Mouse (Mus musculus): Measurements from ENCODE around the gene Myh9.

The Myh9 gene

GRCm38 (mm10) chr15:77825382-77825781 is 16.6 kb downstream of the Myh9 start:
- no peak for DNase-seq

GRCm38 (mm10) chr15:77824321-77824720 is 17.7 kb downstream of the Myh9 start:
- no peak for DNase-seq

GRCm38 (mm10) chr15:77823634-77824033 is 18.3 kb downstream of the Myh9 start:
- no peak for DNase-seq

- DNase-seq = no peak
Observed at GRCm38 (mm10) chr15:77823196-77823595, 18.8 kb downstream of the Myh9 start.

GRCm38 (mm10) chr15:77822671-77823070 is 19.3 kb downstream of the Myh9 start:
- DNase-seq = no peak

GRCm38 (mm10) chr15:77822057-77822466 is 19.9 kb downstream of the Myh9 start:
- no peak for DNase-seq

GRCm38 (mm10) chr15:77821424-77821823 is 20.6 kb downstream of the Myh9 start:
- no peak for DNase-seq

- no peak for DNase-seq
Observed at GRCm38 (mm10) chr15:77820480-77821163, 21.4 kb downstream of the Myh9 start.

- DNase-seq = peak; percentile 72
Observed at GRCm38 (mm10) chr15:77819894-77820387, 22.0 kb downstream of the Myh9 start.

- DNase-seq = no peak
Observed at GRCm38 (mm10) chr15:77818556-77819158, 23.3 kb downstream of the Myh9 start.

GRCm38 (mm10) chr15:77817417-77817816 is 24.6 kb downstream of the Myh9 start:
- DNase-seq = no peak

- no peak for DNase-seq
Observed at GRCm38 (mm10) chr15:77816601-77816950, 25.4 kb downstream of the Myh9 start.

GRCm38 (mm10) chr15:77815867-77816600 is 25.9 kb downstream of the Myh9 start:
- DNase-seq = no peak

- no peak for DNase-seq
Observed at GRCm38 (mm10) chr15:77813639-77814375, 28.2 kb downstream of the Myh9 start.

- no peak for DNase-seq
Observed at GRCm38 (mm10) chr15:77812578-77812977, 29.4 kb downstream of the Myh9 start.

GRCm38 (mm10) chr15:77811099-77811760 is 30.7 kb downstream of the Myh9 start:
- peak; percentile 38 for DNase-seq

- DNase-seq = peak; percentile 49
Observed at GRCm38 (mm10) chr15:77810416-77811098, 31.4 kb downstream of the Myh9 start.

GRCm38 (mm10) chr15:77809434-77809833 is 32.5 kb downstream of the Myh9 start:
- no peak for DNase-seq

- DNase-seq = no peak
Observed at GRCm38 (mm10) chr15:77807264-77807585, 34.8 kb downstream of the Myh9 start.

- DNase-seq = no peak
Observed at GRCm38 (mm10) chr15:77806565-77807263, 35.3 kb downstream of the Myh9 start.

- no peak for DNase-seq
Observed at GRCm38 (mm10) chr15:77805657-77806056, 36.3 kb downstream of the Myh9 start.

Data from right cerebral cortex, adult 18-20 months (tissue).